Mouse (Mus musculus) hindbrain, embryonic 15.5 days (tissue): ENCODE measurements around the gene Ttll4. TPM values are rescaled to one million over a fixed set of nuclear protein-coding genes. Genes with fewer than 3 reads are reported as not detected.

ENCODE experiments used
- ATAC-seq: fragments of 200-750 bp; cut with Nextera tagmentation; 2 replicates; pipeline ENCODE4 v1.8.0; 2017; ENCODE audit warnings: low read depth, moderate number of reproducible peaks, moderate TSS enrichment; ENCODE audit not compliant: low FRiP score
- H3K27ac ChIP-seq: fragments of 300-500 bp; sonication (generic); replicated peaks from 2 replicates; pipeline ENCODE4 v1.5.1; 2015; ENCODE audit warnings: mild to moderate bottlenecking, inconsistent platforms
- H3K27me3 ChIP-seq: fragments of 300-500 bp; sonication (generic); 2 replicates; pipeline ENCODE4 v1.6.1; 2015; ENCODE audit warnings: control low read depth, inconsistent platforms
- H3K36me3 ChIP-seq: fragments of 300-500 bp; sonication (generic); 2 replicates; pipeline ENCODE4 v1.6.1; 2015; ENCODE audit warnings: control low read depth, inconsistent platforms
- H3K4me1 ChIP-seq: fragments of 300-500 bp; sonication (generic); replicated peaks from 2 replicates; pipeline ENCODE4 v1.6.1; 2015; ENCODE audit warnings: control low read depth, inconsistent platforms
- H3K4me2 ChIP-seq: fragments of 300-500 bp; sonication (generic); 2 replicates; pipeline ENCODE4 v1.6.1; 2015; ENCODE audit warnings: moderate library complexity, mild to moderate bottlenecking, inconsistent platforms
- H3K4me3 ChIP-seq: fragments of 300-500 bp; sonication (generic); 2 replicates; pipeline ENCODE4 v1.5.1; 2015; ENCODE audit warnings: mild to moderate bottlenecking, inconsistent platforms
- H3K9ac ChIP-seq: fragments of 300-500 bp; sonication (generic); 2 replicates; pipeline ENCODE4 v1.6.1; 2015; ENCODE audit warnings: inconsistent platforms
- H3K9me3 ChIP-seq: fragments of 300-500 bp; sonication (generic); 2 replicates; pipeline ENCODE4 v1.6.1; 2016; ENCODE audit warnings: control low read depth, inconsistent platforms
- WGBS: fragments of 180-500 bp; shearing (Covaris S2); methylation state at CpG from one replicate; pipeline ENCODE4 v1.1.7; 2015; 5-methylcytosine and 5-hydroxymethylcytosine counted together
- polyA plus RNA-seq: library from polyadenylated mRNA; unstranded; fragments of >200 nt; fragmentation: Nextera tagmentation; extraction: Ambion mirVana; gene quantifications from 2 replicates; pipeline ENCODE4 v1.2.1, GENCODE M21; 2015

Ttll4 gene
- polyA plus RNA-seq, 1 experiment from 2014 or later, result 9.5 TPM

DNA sequence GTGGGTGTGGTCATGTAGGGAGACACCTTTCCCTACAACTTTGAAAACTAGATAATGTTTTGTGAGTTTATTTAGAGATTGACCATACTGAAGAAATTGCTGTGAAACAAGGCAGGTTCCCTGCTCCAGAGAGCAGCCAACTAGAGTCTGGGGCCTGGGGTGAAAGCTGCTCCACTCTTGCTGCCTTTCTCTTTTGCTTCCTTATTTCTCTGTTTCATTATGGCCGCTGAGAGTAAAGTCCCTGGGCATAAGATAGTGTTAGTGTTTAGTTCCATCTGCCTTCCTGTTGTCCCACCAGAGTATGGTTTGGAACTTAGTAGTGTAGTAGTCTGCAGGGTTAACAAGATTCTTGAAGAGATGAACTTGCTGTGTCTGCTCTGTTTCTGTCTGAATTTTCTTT, 16.3 kb downstream of the Ttll4 start:
- H3K4me1 ChIP-seq, result no peaks in the 10 kb centered on the region
- H3K36me3 ChIP-seq, result peaks cover 30% of the 10 kb centered on the region
- H3K9me3 ChIP-seq, result no peaks in the 10 kb centered on the region
- 86% methylated on average over 1 of the region's 1 CpGs for WGBS
- H3K4me2 ChIP-seq, result no peak overlapping the region
- H3K4me3 ChIP-seq, result no peak overlapping the region
- H3K27me3 ChIP-seq, result no peaks in the 10 kb centered on the region
- no peak for ATAC-seq
- H3K9ac ChIP-seq, result no peak overlapping the region
- H3K27ac ChIP-seq, result no peak overlapping the region

DNA sequence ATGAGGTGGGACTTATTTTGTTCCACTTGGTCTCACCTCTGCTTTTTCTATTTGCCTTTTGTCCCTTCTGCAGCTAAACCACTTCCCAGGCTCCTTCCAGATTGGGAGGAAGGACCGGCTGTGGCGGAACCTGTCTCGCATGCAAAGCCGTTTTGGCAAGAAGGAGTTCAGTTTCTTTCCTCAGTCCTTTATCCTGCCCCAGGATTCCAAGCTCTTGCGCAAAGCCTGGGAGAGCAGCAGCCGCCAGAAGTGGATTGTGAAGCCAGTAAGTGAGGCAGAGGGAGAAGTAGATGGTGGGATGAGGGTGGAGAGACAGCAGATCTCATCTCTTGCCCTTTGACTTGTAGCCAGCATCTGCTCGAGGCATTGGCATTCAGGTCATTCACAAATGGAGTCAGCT, 25.6 kb downstream of the Ttll4 start:
- H3K36me3 ChIP-seq, result peaks cover 67% of the 10 kb centered on the region
- H3K4me1 ChIP-seq, result no peaks in the 10 kb centered on the region
- H3K27me3 ChIP-seq, result no peaks in the 10 kb centered on the region
- H3K9ac ChIP-seq, result no peak overlapping the region
- no peak overlapping the region for H3K27ac ChIP-seq
- H3K9me3 ChIP-seq, result no peaks in the 10 kb centered on the region
- 88% methylated on average over 7 of the region's 7 CpGs for WGBS
- ATAC-seq, result no peak
- H3K4me3 ChIP-seq, result no peak overlapping the region
- H3K4me2 ChIP-seq, result no peak overlapping the region

DNA sequence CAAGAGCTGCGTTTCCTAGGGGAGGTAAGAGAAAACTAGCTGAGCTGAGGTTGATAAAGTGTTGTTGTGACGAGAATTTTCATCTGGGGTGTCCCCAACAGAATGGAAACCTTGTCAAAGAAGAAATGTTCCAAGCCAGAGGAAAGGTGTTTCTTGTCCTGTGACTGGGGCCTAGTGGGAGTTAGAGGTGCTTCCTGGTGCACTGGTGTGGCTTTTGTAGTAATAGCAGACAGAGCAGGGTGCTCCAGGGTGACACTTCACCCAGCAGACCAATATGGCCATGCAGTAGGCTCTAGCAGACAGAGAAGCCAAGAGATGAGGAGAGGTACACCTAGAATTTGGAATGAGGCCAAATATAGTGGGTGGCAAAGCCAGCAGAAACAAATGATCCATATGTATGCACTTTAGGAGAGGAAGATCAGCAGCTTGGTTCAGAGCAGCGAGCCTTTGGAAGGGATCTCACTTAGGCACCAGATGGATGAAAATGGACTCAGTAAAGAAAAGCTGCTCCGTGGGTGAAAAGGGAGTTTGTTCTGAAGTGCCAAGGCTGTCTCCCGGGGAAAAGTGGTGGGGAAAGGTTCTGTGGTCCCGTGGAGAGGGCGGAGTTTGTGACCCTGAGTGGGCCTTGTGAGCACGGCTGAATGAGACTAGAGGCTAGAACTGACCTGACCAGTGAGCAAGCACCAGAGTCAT, 32.5 kb downstream of the Ttll4 start:
- WGBS, result 92% methylated on average over 8 of the region's 8 CpGs
- Histone ChIP-seq H3K36me3 (peaks cover 84% of the 10 kb centered on the region), H3K4me1 (no peaks in the 10 kb centered on the region), H3K4me2 (no peak overlapping the region), H3K27me3 (no peaks in the 10 kb centered on the region), H3K27ac (no peak overlapping the region), H3K9me3 (no peaks in the 10 kb centered on the region), H3K4me3 (no peak overlapping the region), H3K9ac (no peak overlapping the region)
- no peak for ATAC-seq

DNA sequence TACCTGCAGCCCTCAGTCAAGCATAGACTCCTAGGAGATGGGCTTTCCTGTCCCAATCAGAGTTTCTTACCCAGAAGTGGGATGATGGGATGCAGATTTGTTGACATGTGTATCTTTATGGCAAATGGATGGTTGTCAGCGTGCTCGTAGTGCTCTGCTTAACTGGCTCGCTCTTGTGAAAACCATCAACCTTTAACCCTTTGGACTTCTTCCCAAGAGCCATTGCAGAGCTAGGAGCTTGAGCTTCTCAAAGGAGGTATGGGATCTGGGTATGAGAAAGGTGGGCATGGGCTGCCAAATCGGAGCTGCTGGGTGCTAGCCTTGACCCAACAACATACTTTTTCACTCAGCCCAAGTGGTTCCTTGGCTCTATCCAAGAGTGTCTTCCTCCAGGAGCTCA, 34.3 kb downstream of the Ttll4 start:
- no peak overlapping the region for H3K9ac ChIP-seq
- WGBS, result 98% methylated on average over 4 of the region's 4 CpGs
- H3K4me3 ChIP-seq, result no peak overlapping the region
- no peaks in the 10 kb centered on the region for H3K9me3 ChIP-seq
- no peak for ATAC-seq
- H3K4me2 ChIP-seq, result no peak overlapping the region
- no peaks in the 10 kb centered on the region for H3K4me1 ChIP-seq
- peaks cover 69% of the 10 kb centered on the region for H3K36me3 ChIP-seq
- H3K27ac ChIP-seq, result no peak overlapping the region
- no peaks in the 10 kb centered on the region for H3K27me3 ChIP-seq

DNA sequence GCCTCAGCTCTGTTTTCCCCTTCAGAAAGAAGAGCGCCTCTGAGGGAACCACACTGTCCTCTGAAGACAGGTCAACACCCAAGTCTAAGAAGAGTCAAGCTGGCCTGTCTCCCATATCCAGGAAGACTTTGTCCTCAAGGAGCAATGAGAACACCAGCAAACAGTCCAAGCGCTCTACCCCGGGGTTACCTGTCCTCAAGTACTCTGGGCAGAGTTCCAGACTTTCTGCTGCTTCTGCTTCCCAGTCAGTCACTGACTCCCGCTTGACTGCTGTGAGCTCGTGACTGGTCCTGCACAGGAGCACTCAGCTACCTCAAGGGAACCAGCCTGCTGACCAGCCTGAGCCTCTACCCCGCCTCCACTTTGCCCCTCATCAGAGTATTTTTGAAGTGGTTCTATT, 35.9 kb downstream of the Ttll4 start:
- ATAC-seq, result no peak
- Histone ChIP-seq H3K36me3 (peaks cover 54% of the 10 kb centered on the region), H3K4me1 (no peaks in the 10 kb centered on the region), H3K4me2 (no peak overlapping the region), H3K27ac (no peak overlapping the region), H3K27me3 (no peaks in the 10 kb centered on the region), H3K9ac (no peak overlapping the region), H3K9me3 (no peaks in the 10 kb centered on the region), H3K4me3 (no peak overlapping the region)
- 96% methylated on average over 6 of the region's 6 CpGs for WGBS

DNA sequence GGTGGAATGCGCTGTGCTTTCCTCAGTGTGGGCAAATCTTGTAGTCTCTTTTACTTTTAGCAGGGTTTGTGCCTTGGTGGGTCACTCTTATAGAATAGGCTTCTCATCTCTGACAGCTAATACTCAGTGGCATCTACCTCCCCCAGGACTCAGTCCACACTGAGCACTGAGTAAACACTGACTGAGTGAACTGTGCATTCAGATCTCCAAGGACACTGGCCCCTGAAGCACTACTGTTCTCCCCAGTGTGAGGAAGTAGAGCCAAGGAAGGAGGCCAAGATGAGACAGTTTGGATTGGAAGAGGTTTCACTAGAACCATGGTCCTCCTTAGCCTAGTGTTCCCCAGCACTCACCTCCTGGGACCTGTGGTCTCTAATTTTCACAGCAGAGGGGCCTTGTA, 36.8 kb downstream of the Ttll4 start:
- no peak; the same call in 1 of the 2 replicates for ATAC-seq
- Histone ChIP-seq H3K9ac (no peak overlapping the region), H3K4me2 (no peak overlapping the region), H3K27ac (no peak overlapping the region), H3K4me1 (no peaks in the 10 kb centered on the region), H3K4me3 (no peak overlapping the region), H3K36me3 (peaks cover 52% of the 10 kb centered on the region), H3K27me3 (no peaks in the 10 kb centered on the region), H3K9me3 (no peaks in the 10 kb centered on the region)
- 100% methylated on average over 1 of the region's 1 CpGs for WGBS

DNA sequence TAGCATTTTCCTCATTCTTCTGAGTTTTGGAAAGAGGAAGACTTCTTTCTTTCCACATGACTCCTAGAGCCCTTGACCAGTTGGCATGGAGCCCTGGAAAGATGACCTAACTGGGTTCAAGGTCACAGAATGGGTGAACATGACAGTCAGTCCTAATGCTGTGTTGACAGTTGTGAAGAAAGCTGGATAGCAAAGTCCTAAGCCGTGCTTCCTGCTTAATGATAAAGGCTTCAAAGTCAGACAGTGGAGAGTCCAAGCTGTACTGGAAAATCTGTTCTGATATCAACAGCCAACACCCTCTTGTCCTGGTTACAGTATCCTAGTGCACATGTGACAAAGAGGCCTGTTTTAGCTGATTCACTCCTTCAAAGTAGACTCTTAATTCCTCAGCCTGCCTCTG, 37.2 kb downstream of the Ttll4 start:
- no peak overlapping the region for H3K27ac ChIP-seq
- H3K4me2 ChIP-seq, result no peak overlapping the region
- no peaks in the 10 kb centered on the region for H3K9me3 ChIP-seq
- H3K36me3 ChIP-seq, result peaks cover 49% of the 10 kb centered on the region
- H3K9ac ChIP-seq, result no peak overlapping the region
- no peaks in the 10 kb centered on the region for H3K27me3 ChIP-seq
- no peak for ATAC-seq
- WGBS, result 92% methylated on average over 1 of the region's 1 CpGs
- no peaks in the 10 kb centered on the region for H3K4me1 ChIP-seq
- H3K4me3 ChIP-seq, result no peak overlapping the region

DNA sequence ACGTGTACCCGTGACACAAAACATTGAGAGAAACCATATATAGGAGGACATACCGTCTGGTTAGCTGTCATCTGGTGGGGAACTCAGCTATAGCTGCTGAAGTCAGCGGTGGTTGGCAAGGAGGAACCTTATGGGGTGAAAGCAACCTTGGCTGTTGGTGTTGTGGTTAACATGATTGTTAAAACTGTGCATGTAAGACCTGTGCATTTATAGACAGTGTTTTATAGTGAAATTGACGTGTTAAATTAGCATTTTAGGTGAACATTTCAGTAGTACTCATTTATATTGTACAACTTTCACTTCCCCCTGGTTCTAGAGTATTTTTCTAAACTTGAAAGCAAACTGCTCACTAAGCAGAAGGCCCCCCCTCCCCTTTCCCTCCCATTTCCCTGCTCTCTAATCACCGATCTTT, 40.6 kb downstream of the Ttll4 start:
- WGBS, result 93% methylated on average over 6 of the region's 6 CpGs
- H3K9ac ChIP-seq, result no peak overlapping the region
- H3K4me3 ChIP-seq, result no peak overlapping the region
- H3K4me2 ChIP-seq, result no peak overlapping the region
- H3K27ac ChIP-seq, result no peak overlapping the region
- ATAC-seq, result no peak
- H3K9me3 ChIP-seq, result no peaks in the 10 kb centered on the region
- peaks cover 19% of the 10 kb centered on the region for H3K36me3 ChIP-seq
- H3K27me3 ChIP-seq, result no peaks in the 10 kb centered on the region
- no peaks in the 10 kb centered on the region for H3K4me1 ChIP-seq

DNA sequence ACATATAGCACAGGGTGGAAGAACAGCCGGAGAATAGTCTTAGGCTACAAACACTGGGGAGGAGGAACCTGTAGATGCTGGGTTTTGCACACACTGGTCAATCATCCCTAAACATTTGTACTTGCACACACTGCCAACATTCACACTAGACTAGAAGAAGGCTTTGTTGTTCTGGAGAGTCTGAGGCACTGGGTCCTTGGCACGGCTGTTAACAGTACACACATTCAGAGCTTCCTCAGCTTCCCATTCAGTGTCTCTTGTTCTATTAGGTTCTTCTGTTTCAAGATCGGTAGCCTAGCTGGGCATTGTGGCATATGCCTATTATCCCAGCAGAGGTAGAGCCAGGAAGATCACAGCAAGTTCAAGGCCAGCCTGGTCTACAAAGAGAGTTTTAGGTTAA, 42.6 kb downstream of the Ttll4 start:
- no peaks in the 10 kb centered on the region for H3K27me3 ChIP-seq
- no peak overlapping the region for H3K27ac ChIP-seq
- no peak overlapping the region for H3K4me3 ChIP-seq
- ATAC-seq, result no peak
- H3K9ac ChIP-seq, result no peak overlapping the region
- no peaks in the 10 kb centered on the region for H3K9me3 ChIP-seq
- WGBS, result 83% methylated on average over 3 of the region's 3 CpGs
- no peaks in the 10 kb centered on the region for H3K4me1 ChIP-seq
- peaks cover 2% of the 10 kb centered on the region; the same call in 1 of the 2 replicates for H3K36me3 ChIP-seq
- no peak overlapping the region for H3K4me2 ChIP-seq

DNA sequence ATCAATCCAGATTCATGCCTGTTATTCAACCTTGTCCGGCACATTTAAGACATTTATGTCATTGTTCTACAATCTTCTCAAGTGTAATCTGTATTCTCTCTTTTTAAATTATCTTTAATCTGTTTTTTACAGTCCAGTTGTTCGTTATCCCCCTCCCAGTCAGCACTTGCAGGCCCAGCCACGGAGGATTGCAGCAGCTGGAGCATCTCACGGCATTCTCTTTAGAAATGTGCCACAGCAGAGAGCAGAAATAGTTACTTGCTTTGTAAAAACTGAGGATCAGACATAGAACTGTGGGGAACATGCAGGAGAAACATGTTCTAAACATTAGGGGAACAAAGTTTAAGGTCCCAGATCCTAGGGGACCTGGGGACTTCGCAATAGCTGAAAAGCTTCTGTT, 43.5 kb downstream of the Ttll4 start:
- Histone ChIP-seq H3K27me3 (no peaks in the 10 kb centered on the region), H3K36me3 (no peaks in the 10 kb centered on the region)

DNA sequence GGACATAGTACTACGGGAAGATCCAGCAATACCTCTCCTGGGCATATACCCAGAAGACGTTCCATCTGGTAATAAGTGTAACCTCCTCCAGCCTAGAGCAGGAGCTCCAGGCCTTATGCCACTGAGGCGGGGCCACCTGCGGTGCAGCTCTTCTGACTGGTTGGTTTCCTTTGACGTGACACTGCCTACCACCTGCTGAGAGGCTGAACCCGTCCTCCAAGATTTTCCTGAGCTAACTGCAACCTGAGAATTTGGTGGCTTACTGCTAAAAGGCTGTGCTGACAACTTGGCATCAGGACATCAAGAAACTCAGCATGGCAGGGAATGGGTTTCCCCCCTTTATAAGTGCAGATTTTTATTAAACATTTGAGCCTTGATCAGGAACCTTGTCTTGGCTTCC, 48.0 kb downstream of the Ttll4 start:
- 41% methylated on average over 6 of the region's 6 CpGs for WGBS
- no peak overlapping the region for H3K4me3 ChIP-seq
- no peak overlapping the region for H3K9ac ChIP-seq
- no peak overlapping the region for H3K4me2 ChIP-seq
- peaks cover 12% of the 10 kb centered on the region; the same call in 1 of the 2 replicates for H3K27me3 ChIP-seq
- no peaks in the 10 kb centered on the region for H3K36me3 ChIP-seq
- no peaks in the 10 kb centered on the region for H3K9me3 ChIP-seq
- H3K27ac ChIP-seq, result no peak overlapping the region
- no peak for ATAC-seq
- peaks cover 12% of the 10 kb centered on the region for H3K4me1 ChIP-seq

More for the DNA sequence above, 43.5 kb downstream of the Ttll4 start:
- 83% methylated on average over 5 of the region's 5 CpGs for whole genome bisulfite sequencing
- H3K4me3 ChIP-seq, result no peak overlapping the region
- no peak overlapping the region for H3K4me2 ChIP-seq
- no peak overlapping the region for H3K9ac ChIP-seq
- no peak for ATAC-seq
- no peaks in the 10 kb centered on the region for H3K9me3 ChIP-seq
- no peaks in the 10 kb centered on the region for H3K4me1 ChIP-seq
- no peak overlapping the region for H3K27ac ChIP-seq

DNA sequence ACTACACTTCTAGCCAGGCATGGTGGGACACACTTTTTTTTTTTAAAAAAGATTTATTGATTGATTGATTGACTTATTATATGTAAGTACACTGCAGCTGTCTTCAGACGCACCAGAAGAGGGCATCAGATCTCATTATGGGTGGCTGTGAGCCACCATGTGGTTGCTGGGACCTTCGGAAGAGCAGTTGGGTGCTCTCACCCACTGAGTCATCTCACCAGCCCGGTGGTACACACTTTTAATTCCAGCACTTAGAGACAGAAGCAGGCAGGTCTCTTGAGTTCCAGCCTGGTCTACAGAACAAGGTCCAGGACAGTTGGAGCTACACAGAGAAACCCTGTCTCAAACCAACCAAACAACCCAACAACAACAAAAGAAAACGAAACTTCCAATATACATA, 50.5 kb downstream of the Ttll4 start:
- peaks cover 12% of the 10 kb centered on the region; the same call in 1 of the 2 replicates for H3K27me3 ChIP-seq
- H3K9ac ChIP-seq, result no peak overlapping the region
- no peak overlapping the region for H3K4me3 ChIP-seq
- H3K4me1 ChIP-seq, result peaks cover 12% of the 10 kb centered on the region
- WGBS, result 87% methylated on average over 4 of the region's 4 CpGs
- no peaks in the 10 kb centered on the region for H3K36me3 ChIP-seq
- ATAC-seq, result no peak
- no peak overlapping the region for H3K4me2 ChIP-seq
- H3K9me3 ChIP-seq, result no peaks in the 10 kb centered on the region
- no peak overlapping the region for H3K27ac ChIP-seq
